Mouse (Mus musculus) stomach, embryonic 16.5 days (tissue): ENCODE results near the gene Vcan. TPM values are rescaled to one million over a fixed set of nuclear protein-coding genes. Genes with fewer than 3 reads are reported as not detected.
A peak's percentile ranks its signal among the peaks of the same experiment; 100 is the strongest.
"Not testable (repeated sequence)": the region's sequence is repeated elsewhere in the genome, so short reads cannot be mapped to it uniquely, and the experiment has no call there.

Source experiments
- ATAC-seq: fragments of 200-750 bp; cut with Nextera tagmentation; 2 replicates; pipeline ENCODE4 v1.8.0; 2017; ENCODE audit warnings: moderate number of reproducible peaks, moderate TSS enrichment; ENCODE audit not compliant: insufficient read depth, low FRiP score
- H3K27ac ChIP-seq: fragments of 300-500 bp; sonication (generic); 2 replicates; pipeline ENCODE4 v1.5.1; 2014; ENCODE audit warnings: low read length
- H3K27me3 ChIP-seq: fragments of 300-500 bp; sonication (generic); 2 replicates; pipeline ENCODE4 v1.6.1; 2014; ENCODE audit warnings: low read length, control low read depth, mixed read lengths; ENCODE audit not compliant: control insufficient read depth, insufficient read depth
- H3K36me3 ChIP-seq: fragments of 300-500 bp; sonication (generic); 2 replicates; pipeline ENCODE4 v1.6.1; 2014; ENCODE audit warnings: low read length; ENCODE audit not compliant: control insufficient read depth, insufficient read depth
- H3K4me1 ChIP-seq: fragments of 300-500 bp; sonication (generic); 2 replicates; pipeline ENCODE4 v1.6.1; 2014; ENCODE audit warnings: low read length, control low read depth, mixed read lengths; ENCODE audit not compliant: control insufficient read depth, insufficient read depth
- H3K4me2 ChIP-seq: fragments of 300-500 bp; sonication (generic); 2 replicates; pipeline ENCODE4 v1.6.1; 2014; ENCODE audit warnings: low read depth, low read length, mixed read lengths
- H3K4me3 ChIP-seq: fragments of 300-500 bp; sonication (generic); replicated peaks from 2 replicates; pipeline ENCODE4 v1.5.1; 2014; ENCODE audit warnings: mild to moderate bottlenecking, low read length
- H3K9ac ChIP-seq: fragments of 300-500 bp; sonication (generic); 2 replicates; pipeline ENCODE4 v1.6.1; 2014; ENCODE audit warnings: low read length
- H3K9me3 ChIP-seq: fragments of 300-500 bp; sonication (generic); replicated peaks from 2 replicates; pipeline ENCODE4 v1.6.1; 2016; ENCODE audit warnings: low read length, control low read depth; ENCODE audit not compliant: control insufficient read depth
- WGBS: fragments of 180-500 bp; shearing (Covaris S2); extraction: QIAGEN DNeasy Blood & Tissue Kit; methylation state at CpG from one replicate; pipeline ENCODE4 v1.1.7; 2014; 5-methylcytosine and 5-hydroxymethylcytosine counted together
- polyA plus RNA-seq: library from polyadenylated mRNA; unstranded; fragments of >200 nt; fragmentation: Nextera tagmentation; extraction: Ambion mirVana; gene quantifications from 2 replicates; pipeline ENCODE4 v1.2.1, GENCODE M21; 2015

Gene Vcan
- polyA plus RNA-seq, 1 experiment from 2014 or later = 28.8 TPM

DNA sequence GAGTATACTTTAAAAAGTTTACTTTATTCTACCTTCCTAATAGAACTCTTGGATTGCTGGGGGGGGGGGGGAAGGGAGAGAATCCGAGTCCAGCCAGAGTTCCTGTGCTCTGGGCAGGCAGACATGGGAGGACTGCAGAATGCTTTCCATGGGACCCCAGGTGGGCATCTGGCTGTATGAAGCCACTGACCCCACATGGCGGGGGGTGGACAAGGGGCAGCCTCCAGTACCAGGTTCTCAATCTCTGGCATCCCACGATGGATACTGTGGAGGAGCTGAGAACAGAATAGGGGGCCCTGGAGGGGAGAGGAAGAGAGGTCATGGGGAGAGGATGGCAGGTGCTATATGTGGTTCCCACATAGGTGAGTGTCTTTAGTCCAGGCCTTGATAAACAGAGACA lies 20.0 kb upstream of the Vcan start:
- H3K9ac ChIP-seq = no peak overlapping the region
- no peaks in the 10 kb centered on the region for H3K9me3 ChIP-seq
- H3K4me1 ChIP-seq = no peaks in the 10 kb centered on the region
- no peak overlapping the region for H3K27ac ChIP-seq
- no peak overlapping the region for H3K4me2 ChIP-seq
- H3K36me3 ChIP-seq = no peaks in the 10 kb centered on the region
- H3K27me3 ChIP-seq = no peaks in the 10 kb centered on the region
- no peak for ATAC-seq
- no peak overlapping the region for H3K4me3 ChIP-seq
- WGBS = 75% methylated on average over 2 of the region's 3 CpGs

DNA sequence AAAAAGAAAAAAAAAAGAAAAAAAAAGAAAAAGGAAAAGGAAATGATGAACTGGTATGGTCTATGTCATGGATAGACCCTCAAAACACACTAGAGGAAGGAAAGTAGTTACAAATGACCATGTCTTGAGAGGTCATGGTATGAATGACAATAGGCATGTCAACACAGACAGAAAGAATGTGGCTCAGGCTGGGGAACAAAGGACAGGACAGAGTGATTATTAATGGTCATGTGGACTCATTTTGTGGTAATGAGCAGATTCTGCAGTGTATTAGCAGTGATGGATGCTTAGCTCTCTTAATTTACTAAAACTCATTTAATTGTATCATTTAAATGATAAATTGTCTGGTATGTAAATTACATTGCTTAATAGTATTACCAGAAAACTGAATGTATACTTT lies 14.0 kb upstream of the Vcan start:
- H3K4me1 ChIP-seq = no peaks in the 10 kb centered on the region
- ATAC-seq = no peak
- H3K4me2 ChIP-seq = no peak overlapping the region
- no peaks in the 10 kb centered on the region for H3K36me3 ChIP-seq
- H3K4me3 ChIP-seq = no peak overlapping the region
- H3K9me3 ChIP-seq = no peaks in the 10 kb centered on the region
- no peaks in the 10 kb centered on the region for H3K27me3 ChIP-seq
- H3K9ac ChIP-seq = no peak overlapping the region
- no peak overlapping the region for H3K27ac ChIP-seq

DNA sequence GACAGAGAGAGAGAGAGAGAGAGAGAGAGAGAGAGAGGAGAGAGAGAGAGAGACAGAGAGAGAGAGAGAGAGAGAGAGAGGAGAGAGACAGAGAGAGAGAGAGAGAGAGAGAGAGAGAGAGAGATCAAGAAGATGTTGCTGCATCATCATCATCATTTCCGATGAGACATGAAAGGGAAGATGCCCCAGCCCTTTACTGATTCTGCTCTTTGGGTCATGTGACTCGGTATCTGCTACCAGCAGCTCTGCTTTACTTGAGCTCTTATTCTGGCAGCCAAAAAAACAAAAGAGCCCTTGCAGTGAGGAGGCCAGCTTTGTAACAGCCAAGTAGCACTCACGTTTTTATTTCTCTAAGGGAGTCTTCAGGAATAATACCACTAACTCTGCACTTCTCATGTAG lies 8.3 kb upstream of the Vcan start:
- not testable (repeated sequence) for H3K4me2 ChIP-seq, H3K4me1 ChIP-seq, H3K9me3 ChIP-seq, H3K36me3 ChIP-seq, H3K27ac ChIP-seq, H3K4me3 ChIP-seq, ATAC-seq, H3K27me3 ChIP-seq, H3K9ac ChIP-seq
- WGBS = 19% methylated on average over 3 of the region's 3 CpGs

DNA sequence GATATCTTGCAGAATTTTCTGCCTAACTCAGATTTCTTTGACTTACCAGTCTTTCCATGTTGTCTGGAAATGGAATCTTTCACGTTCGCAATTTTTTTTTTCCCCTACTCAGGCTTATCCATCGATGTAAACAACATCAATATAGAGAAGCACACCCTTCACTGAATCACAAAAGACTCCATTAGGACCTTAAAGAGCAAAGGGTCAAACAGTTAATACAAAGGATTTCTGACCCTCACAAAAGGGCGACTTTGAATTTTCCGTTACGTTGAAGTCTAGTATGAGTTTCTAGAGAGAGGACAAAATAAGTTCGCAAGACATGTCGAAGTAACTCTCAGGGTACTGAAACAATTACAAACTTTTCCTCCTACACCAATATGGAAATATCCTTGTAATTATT lies 892 bp upstream of the Vcan start:
- H3K36me3 ChIP-seq = no peaks in the 10 kb centered on the region
- peak overlapping the region; percentile 70 for H3K9ac ChIP-seq
- H3K9me3 ChIP-seq = no peaks in the 10 kb centered on the region
- no peaks in the 10 kb centered on the region for H3K27me3 ChIP-seq
- peaks cover 3% of the 10 kb centered on the region; the same call in 1 of the 2 replicates for H3K4me1 ChIP-seq
- ATAC-seq = no peak
- WGBS = 32% methylated on average over 8 of the region's 8 CpGs
- peak overlapping the region; percentile 81 for H3K4me2 ChIP-seq
- peak overlapping the region; percentile 74 for H3K4me3 ChIP-seq
- no peak overlapping the region for H3K27ac ChIP-seq

DNA sequence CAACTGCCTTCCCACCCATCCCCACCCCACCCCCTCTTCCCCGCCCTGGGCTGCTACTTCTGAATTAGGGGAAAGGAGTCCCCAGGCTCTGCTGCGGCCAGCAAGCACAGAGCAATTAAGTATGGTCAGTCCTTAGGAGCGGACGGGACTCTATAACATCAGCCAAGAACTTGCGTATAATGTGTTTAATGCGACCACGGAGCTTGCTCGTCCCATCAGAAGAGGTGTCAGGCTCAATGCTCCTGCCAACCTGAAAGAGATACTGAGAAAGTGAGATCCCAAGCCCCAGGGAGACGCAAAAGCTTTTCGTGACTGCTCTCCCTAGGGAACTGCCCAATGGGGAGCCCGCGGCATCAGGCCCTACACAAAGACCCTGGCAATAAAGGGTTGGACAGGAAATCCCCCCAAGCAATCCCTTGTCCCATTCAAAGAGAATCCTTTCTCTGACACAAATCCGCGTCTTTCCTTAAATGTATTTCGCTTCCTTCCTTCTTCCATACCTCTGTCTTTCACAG lies 434 bp upstream of the Vcan start:
- H3K4me1 ChIP-seq = peaks cover 6% of the 10 kb centered on the region
- no peak for ATAC-seq
- peak overlapping the region; percentile 70 for H3K9ac ChIP-seq
- peak overlapping the region; percentile 93 for H3K27ac ChIP-seq
- H3K4me3 ChIP-seq = peak overlapping the region; percentile 74
- no peaks in the 10 kb centered on the region for H3K27me3 ChIP-seq
- no peaks in the 10 kb centered on the region for H3K9me3 ChIP-seq
- WGBS = 6% methylated on average over 15 of the region's 15 CpGs
- no peaks in the 10 kb centered on the region for H3K36me3 ChIP-seq
- peak overlapping the region; percentile 81 for H3K4me2 ChIP-seq

DNA sequence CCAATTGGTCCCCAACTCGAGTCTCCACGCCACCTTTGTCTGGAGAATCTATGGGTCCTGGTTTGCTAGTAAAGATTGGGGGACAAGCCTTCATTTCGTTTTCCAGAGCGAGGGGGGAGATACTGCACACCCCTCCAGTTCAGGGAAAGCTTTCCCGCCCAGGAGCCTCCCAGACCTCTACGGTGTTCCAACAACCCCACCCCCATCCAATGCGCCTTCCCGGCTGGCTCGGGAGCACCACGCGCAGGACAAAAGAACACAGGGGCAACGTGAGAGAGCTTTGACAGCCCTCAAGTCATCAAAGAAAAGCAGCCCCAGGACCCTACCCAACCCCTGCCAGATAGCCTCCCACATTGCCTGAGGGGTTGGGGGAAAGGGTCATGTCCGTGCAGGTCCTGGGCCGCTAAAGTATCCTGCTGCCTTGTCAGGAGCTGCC lies 1.2 kb downstream of the Vcan start:
- ATAC-seq = no peak
- Histone ChIP-seq H3K4me3 (peak overlapping the region; percentile 74), H3K36me3 (no peaks in the 10 kb centered on the region), H3K4me2 (peak overlapping the region; percentile 81), H3K27me3 (no peaks in the 10 kb centered on the region), H3K4me1 (peaks cover 6% of the 10 kb centered on the region), H3K9me3 (no peaks in the 10 kb centered on the region), H3K9ac (peak overlapping the region; percentile 70), H3K27ac (peak overlapping the region; percentile 93)
- under 1% methylated on average over 14 of the region's 14 CpGs for WGBS

DNA sequence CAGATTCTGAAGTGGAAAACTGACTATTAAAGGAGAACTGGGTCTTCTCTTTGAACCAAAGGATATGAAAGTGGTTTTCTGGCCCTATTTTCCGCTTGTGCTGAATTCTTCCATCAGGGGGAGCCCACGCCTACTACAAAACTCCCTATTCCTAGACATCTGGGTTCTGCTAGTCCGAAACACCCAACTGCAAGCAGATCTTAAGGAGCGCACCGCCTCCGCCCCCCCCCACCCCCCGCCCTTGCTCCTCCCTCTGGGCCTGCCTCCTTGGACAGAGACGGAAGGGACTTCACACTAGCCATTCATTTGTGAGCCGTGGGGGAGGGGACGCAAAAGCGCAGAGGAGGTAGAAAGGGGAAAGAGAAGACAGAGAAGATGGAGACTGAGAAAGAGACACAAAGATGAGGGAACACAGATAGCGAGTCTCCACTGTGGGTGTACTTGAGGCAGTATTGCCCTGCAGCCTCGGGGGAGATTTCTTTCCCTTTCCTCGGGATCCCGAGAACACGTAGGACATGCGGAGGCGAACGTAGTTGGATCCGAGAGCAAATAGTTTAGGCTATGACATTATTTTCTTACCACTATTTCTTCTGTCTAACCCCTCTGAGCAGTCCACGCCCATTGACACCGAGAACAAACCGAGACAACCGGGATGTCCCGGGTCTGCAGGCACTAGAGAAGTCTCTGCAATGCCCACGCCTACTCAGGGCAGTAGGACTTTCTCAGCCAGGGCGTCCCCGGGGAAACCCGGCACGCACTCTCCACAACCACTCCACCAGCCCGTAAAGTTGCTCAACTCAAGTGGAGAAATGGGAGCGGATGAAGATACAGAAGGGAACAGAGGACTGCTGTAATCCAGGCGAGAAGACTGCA lies 1.8 kb downstream of the Vcan start:
- peak overlapping the region; percentile 72 for H3K9ac ChIP-seq
- peak overlapping the region; percentile 93 for H3K27ac ChIP-seq
- H3K9me3 ChIP-seq = no peaks in the 10 kb centered on the region
- H3K36me3 ChIP-seq = no peaks in the 10 kb centered on the region
- H3K4me2 ChIP-seq = peak overlapping the region; percentile 81
- H3K4me1 ChIP-seq = peaks cover 6% of the 10 kb centered on the region
- WGBS = under 1% methylated on average over 33 of the region's 33 CpGs
- peak overlapping the region; percentile 74 for H3K4me3 ChIP-seq
- H3K27me3 ChIP-seq = no peaks in the 10 kb centered on the region
- ATAC-seq = peak; percentile 90

DNA sequence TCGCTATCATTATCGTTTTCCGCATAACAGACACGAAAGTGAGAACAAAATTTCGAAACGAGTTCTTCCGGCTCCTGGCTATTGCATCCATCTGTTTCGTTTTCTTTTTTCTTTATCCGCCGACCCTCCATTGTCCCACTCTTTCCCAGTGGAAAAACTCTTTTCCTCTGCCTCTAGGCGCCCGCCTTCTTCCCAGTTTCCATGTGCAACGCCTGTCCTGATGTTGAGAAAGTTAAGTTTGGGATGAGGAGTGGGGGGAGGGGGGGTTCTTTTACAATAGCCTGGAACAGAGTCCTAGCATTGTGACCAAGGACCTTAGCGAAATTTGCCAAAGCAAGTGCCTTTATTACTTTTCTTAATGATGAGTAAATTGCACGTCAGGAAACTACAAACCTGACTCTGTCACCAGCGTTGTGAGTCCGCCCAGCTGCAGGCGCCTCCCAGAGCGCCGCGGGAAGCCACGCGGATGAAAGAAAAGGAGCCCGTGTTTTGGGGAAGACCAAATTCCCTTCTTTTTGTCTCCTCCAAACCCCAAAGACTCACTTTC lies 2.5 kb downstream of the Vcan start:
- Histone ChIP-seq H3K4me1 (peaks cover 6% of the 10 kb centered on the region), H3K27me3 (no peaks in the 10 kb centered on the region), H3K9me3 (no peaks in the 10 kb centered on the region), H3K4me3 (peak overlapping the region; percentile 74), H3K27ac (peak overlapping the region; percentile 93), H3K36me3 (no peaks in the 10 kb centered on the region), H3K4me2 (peak overlapping the region; percentile 81), H3K9ac (peak overlapping the region; percentile 72)
- WGBS = under 1% methylated on average over 24 of the region's 24 CpGs
- no peak for ATAC-seq
